Mouse (Mus musculus): ENCODE measurements around the gene Adamtsl1. TPM values are rescaled to one million over a fixed set of nuclear protein-coding genes. Genes with fewer than 3 reads are reported as not detected.

Adamtsl1 gene
- polyA plus RNA-seq, 1 experiment from 2014 or later, result 6.9 TPM

- 82% methylated on average over 6 of the region's 6 CpGs for WGBS
- no peak for DNase-seq (ENCODE audit: low spot score)
- peaks cover under 1% of the 10 kb centered on the region; the same call in 1 of the 2 replicates for H3K4me1 ChIP-seq
- H3K4me3 ChIP-seq, result no peak overlapping the region
- H3K27ac ChIP-seq (replicated peaks), result no peak overlapping the region
- H3K9me3 ChIP-seq, result no peaks in the 10 kb centered on the region
- no peaks in the 10 kb centered on the region for H3K27me3 ChIP-seq (replicated peaks; ENCODE audit: low read depth, poor library complexity, severe bottlenecking)
- H3K36me3 ChIP-seq (replicated peaks), result no peaks in the 10 kb centered on the region
Observed at GRCm38 (mm10) chr4:86045876-86046275, 531.9 kb downstream of the Adamtsl1 start.

- no peaks in the 10 kb centered on the region for H3K9me3 ChIP-seq
- no peaks in the 10 kb centered on the region for H3K4me1 ChIP-seq
- H3K36me3 ChIP-seq (replicated peaks), result no peaks in the 10 kb centered on the region
- WGBS, result 88% methylated on average over 1 of the region's 1 CpGs
- no peak for DNase-seq (ENCODE audit: low spot score)
- no peaks in the 10 kb centered on the region for H3K27me3 ChIP-seq (replicated peaks; ENCODE audit: low read depth, poor library complexity, severe bottlenecking)
- no peak overlapping the region for H3K4me3 ChIP-seq
- no peak overlapping the region for H3K27ac ChIP-seq (replicated peaks)
Observed at GRCm38 (mm10) chr4:86046881-86047280, 532.9 kb downstream of the Adamtsl1 start.

GRCm38 (mm10) chr4:86053487-86054237 lies 539.7 kb downstream of the Adamtsl1 start:
- Histone ChIP-seq H3K36me3 (replicated peaks) (no peaks in the 10 kb centered on the region), H3K4me3 (peak overlapping the region; percentile 59), H3K27me3 (replicated peaks; ENCODE audit: low read depth, poor library complexity, severe bottlenecking) (peaks cover 5% of the 10 kb centered on the region; the same call in 1 of the 2 replicates), H3K27ac (replicated peaks) (peak overlapping the region; percentile 80), H3K4me1 (peaks cover 21% of the 10 kb centered on the region), H3K9me3 (no peaks in the 10 kb centered on the region)
- whole genome bisulfite sequencing, result under 1% methylated on average over 20 of the region's 20 CpGs
- DNase-seq (ENCODE audit: low spot score), result peak; percentile 87

GRCm38 (mm10) chr4:86060614-86061013 lies 546.6 kb downstream of the Adamtsl1 start:
- Histone ChIP-seq H3K4me1 (no peaks in the 10 kb centered on the region), H3K9me3 (no peaks in the 10 kb centered on the region), H3K27me3 (replicated peaks; ENCODE audit: low read depth, poor library complexity, severe bottlenecking) (no peaks in the 10 kb centered on the region), H3K27ac (replicated peaks) (no peak overlapping the region), H3K36me3 (replicated peaks) (no peaks in the 10 kb centered on the region), H3K4me3 (no peak overlapping the region)
- no peak for DNase-seq (ENCODE audit: low spot score)
- 88% methylated on average over 4 of the region's 4 CpGs for WGBS

- Histone ChIP-seq H3K4me1 (peaks cover 12% of the 10 kb centered on the region), H3K27ac (replicated peaks) (no peak overlapping the region), H3K27me3 (replicated peaks; ENCODE audit: low read depth, poor library complexity, severe bottlenecking) (no peaks in the 10 kb centered on the region), H3K4me3 (no peak overlapping the region), H3K9me3 (no peaks in the 10 kb centered on the region), H3K36me3 (replicated peaks) (no peaks in the 10 kb centered on the region)
- DNase-seq (ENCODE audit: low spot score), result no peak
- 84% methylated on average over 5 of the region's 5 CpGs for WGBS
Observed at GRCm38 (mm10) chr4:86068376-86068775, 554.4 kb downstream of the Adamtsl1 start.

GRCm38 (mm10) chr4:86068875-86069718 lies 555.1 kb downstream of the Adamtsl1 start:
- Histone ChIP-seq H3K4me3 (no peak overlapping the region), H3K27me3 (replicated peaks; ENCODE audit: low read depth, poor library complexity, severe bottlenecking) (no peaks in the 10 kb centered on the region), H3K4me1 (peaks cover 12% of the 10 kb centered on the region), H3K9me3 (no peaks in the 10 kb centered on the region), H3K36me3 (replicated peaks) (no peaks in the 10 kb centered on the region), H3K27ac (replicated peaks) (no peak overlapping the region)
- WGBS, result 68% methylated on average over 13 of the region's 13 CpGs
- DNase-seq (ENCODE audit: low spot score), result no peak

- peaks cover 6% of the 10 kb centered on the region for H3K4me1 ChIP-seq
- no peak overlapping the region for H3K4me3 ChIP-seq
- no peaks in the 10 kb centered on the region for H3K36me3 ChIP-seq (replicated peaks)
- H3K9me3 ChIP-seq, result no peaks in the 10 kb centered on the region
- no peaks in the 10 kb centered on the region for H3K27me3 ChIP-seq (replicated peaks; ENCODE audit: low read depth, poor library complexity, severe bottlenecking)
- DNase-seq (ENCODE audit: low spot score), result no peak
- H3K27ac ChIP-seq (replicated peaks), result no peak overlapping the region
- WGBS, result 31% methylated on average over 1 of the region's 1 CpGs
Observed at GRCm38 (mm10) chr4:86074871-86075270, 560.9 kb downstream of the Adamtsl1 start.

GRCm38 (mm10) chr4:86077355-86077754 lies 563.4 kb downstream of the Adamtsl1 start:
- no peak overlapping the region for H3K27ac ChIP-seq (replicated peaks)
- H3K4me3 ChIP-seq, result no peak overlapping the region
- 91% methylated on average over 2 of the region's 2 CpGs for WGBS
- DNase-seq (ENCODE audit: low spot score), result no peak
- H3K9me3 ChIP-seq, result no peaks in the 10 kb centered on the region
- no peaks in the 10 kb centered on the region for H3K36me3 ChIP-seq (replicated peaks)
- H3K27me3 ChIP-seq (replicated peaks; ENCODE audit: low read depth, poor library complexity, severe bottlenecking), result no peaks in the 10 kb centered on the region
- 0 out of 2 replicates have a peak, but pooled peaks cover under 1% of the 10 kb centered on the region for H3K4me1 ChIP-seq

- Histone ChIP-seq H3K27me3 (replicated peaks; ENCODE audit: low read depth, poor library complexity, severe bottlenecking) (no peaks in the 10 kb centered on the region), H3K9me3 (no peaks in the 10 kb centered on the region), H3K27ac (replicated peaks) (no peak overlapping the region), H3K36me3 (replicated peaks) (no peaks in the 10 kb centered on the region), H3K4me3 (no peak overlapping the region), H3K4me1 (no peaks in the 10 kb centered on the region)
- no peak for DNase-seq (ENCODE audit: low spot score)
- 73% methylated on average over 3 of the region's 3 CpGs for WGBS
Observed at GRCm38 (mm10) chr4:86077854-86078253, 563.9 kb downstream of the Adamtsl1 start.

GRCm38 (mm10) chr4:86087508-86087907 lies 573.5 kb downstream of the Adamtsl1 start:
- DNase-seq (ENCODE audit: low spot score), result no peak
- no peaks in the 10 kb centered on the region for H3K4me1 ChIP-seq
- no peak overlapping the region for H3K27ac ChIP-seq (replicated peaks)
- no peak overlapping the region for H3K4me3 ChIP-seq
- 87% methylated on average over 5 of the region's 5 CpGs for WGBS
- H3K36me3 ChIP-seq (replicated peaks), result no peaks in the 10 kb centered on the region
- H3K9me3 ChIP-seq, result no peaks in the 10 kb centered on the region
- no peaks in the 10 kb centered on the region for H3K27me3 ChIP-seq (replicated peaks; ENCODE audit: low read depth, poor library complexity, severe bottlenecking)

GRCm38 (mm10) chr4:86103207-86103606 lies 589.2 kb downstream of the Adamtsl1 start:
- Histone ChIP-seq H3K27ac (replicated peaks) (no peak overlapping the region), H3K4me1 (no peaks in the 10 kb centered on the region), H3K9me3 (no peaks in the 10 kb centered on the region), H3K36me3 (replicated peaks) (no peaks in the 10 kb centered on the region), H3K4me3 (no peak overlapping the region), H3K27me3 (replicated peaks; ENCODE audit: low read depth, poor library complexity, severe bottlenecking) (no peaks in the 10 kb centered on the region)
- DNase-seq (ENCODE audit: low spot score), result no peak
- WGBS, result 73% methylated on average over 1 of the region's 1 CpGs

GRCm38 (mm10) chr4:86108325-86108724 lies 594.4 kb downstream of the Adamtsl1 start:
- no peak overlapping the region for H3K4me3 ChIP-seq
- 88% methylated on average over 4 of the region's 4 CpGs for WGBS
- no peak overlapping the region for H3K27ac ChIP-seq (replicated peaks)
- no peaks in the 10 kb centered on the region for H3K9me3 ChIP-seq
- H3K36me3 ChIP-seq (replicated peaks), result no peaks in the 10 kb centered on the region
- DNase-seq (ENCODE audit: low spot score), result no peak
- no peaks in the 10 kb centered on the region for H3K27me3 ChIP-seq (replicated peaks; ENCODE audit: low read depth, poor library complexity, severe bottlenecking)
- H3K4me1 ChIP-seq, result no peaks in the 10 kb centered on the region

GRCm38 (mm10) chr4:86119067-86119466 lies 605.1 kb downstream of the Adamtsl1 start:
- DNase-seq (ENCODE audit: low spot score), result no peak
- H3K4me3 ChIP-seq, result no peak overlapping the region
- H3K4me1 ChIP-seq, result no peaks in the 10 kb centered on the region
- no peaks in the 10 kb centered on the region for H3K27me3 ChIP-seq (replicated peaks; ENCODE audit: low read depth, poor library complexity, severe bottlenecking)
- H3K9me3 ChIP-seq, result no peaks in the 10 kb centered on the region
- no peaks in the 10 kb centered on the region for H3K36me3 ChIP-seq (replicated peaks)
- 72% methylated on average over 2 of the region's 2 CpGs for WGBS
- no peak overlapping the region for H3K27ac ChIP-seq (replicated peaks)
